Mouse (Mus musculus) mouse trophoblast stem cell (cell line): ENCODE data around the gene Dupd1.

Experiments
- in situ Hi-C, 2 experiments: fragments of 300-500 bp; cut with MseI, MboI; formaldehyde crosslinking; loops; 2 replicates in 1 of 2; 3 replicates in 1 of 2; pipeline ENCODE4 v1.15.1; 2025

Gene Dupd1

GRCm38 (mm10) chr14:21722021-21722698, 7.8 kb upstream of the Dupd1 start:
- in situ Hi-C loops = no loop called here

GRCm38 (mm10) chr14:21720430-21721205, 6.2 kb upstream of the Dupd1 start:
- in situ Hi-C loops = no loop called here

DNA sequence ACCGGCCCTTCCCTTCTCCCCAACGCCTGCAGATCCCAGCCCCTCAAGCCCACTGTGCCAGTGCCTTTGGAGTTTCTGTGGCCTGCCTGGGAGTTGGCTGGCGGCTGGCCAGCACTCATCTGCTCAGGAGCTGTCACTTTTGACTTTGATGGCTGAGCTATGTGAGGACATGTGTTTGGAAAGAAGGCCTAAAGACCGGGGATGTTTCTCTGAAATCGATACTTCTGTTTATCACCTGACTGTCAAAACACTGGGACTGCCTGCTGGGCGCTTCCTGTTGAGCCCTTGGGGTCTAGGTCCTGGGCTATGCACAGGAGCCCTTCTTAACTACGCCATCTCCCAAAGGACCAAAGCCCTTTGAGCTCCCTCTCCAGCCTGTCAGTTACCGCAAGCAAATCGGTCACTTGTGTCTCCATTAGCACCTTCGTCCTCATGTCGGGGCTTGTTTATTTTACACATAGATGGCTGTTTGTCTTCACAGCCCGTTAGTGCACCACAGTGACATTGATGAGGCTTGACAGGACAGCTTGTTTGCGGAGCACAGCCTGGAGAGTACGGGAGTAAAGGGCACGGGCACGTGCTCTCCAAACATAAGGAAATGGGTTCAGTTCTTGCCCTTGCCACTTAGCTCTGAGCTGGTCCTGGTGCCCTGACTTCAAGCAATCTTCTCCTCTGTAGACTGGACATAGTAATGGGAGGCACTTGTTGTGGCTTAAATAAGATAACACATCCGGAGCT, 5.4 kb upstream of the Dupd1 start:
- in situ Hi-C loops = no loop called here

DNA sequence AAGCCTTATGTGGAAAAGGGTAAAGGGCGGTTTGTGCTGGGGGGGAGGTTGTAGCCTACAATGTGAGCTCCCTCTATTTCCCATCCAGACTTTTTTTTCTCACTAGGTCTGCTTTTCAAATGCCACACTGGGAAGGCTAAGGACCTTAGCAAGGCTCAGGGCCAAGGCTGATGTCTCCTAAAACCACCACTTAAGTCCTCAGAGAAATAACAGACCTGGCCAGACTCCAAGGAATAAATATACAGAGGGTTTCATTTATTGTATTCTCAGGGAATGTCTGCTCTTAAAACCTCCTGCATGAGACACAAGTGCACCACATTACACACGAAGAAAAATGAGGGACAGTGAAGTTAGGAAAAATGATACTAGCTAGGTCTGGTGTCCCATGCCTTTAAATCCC, 3.1 kb downstream of the Dupd1 start:
- in situ Hi-C loops = no loop called here

DNA sequence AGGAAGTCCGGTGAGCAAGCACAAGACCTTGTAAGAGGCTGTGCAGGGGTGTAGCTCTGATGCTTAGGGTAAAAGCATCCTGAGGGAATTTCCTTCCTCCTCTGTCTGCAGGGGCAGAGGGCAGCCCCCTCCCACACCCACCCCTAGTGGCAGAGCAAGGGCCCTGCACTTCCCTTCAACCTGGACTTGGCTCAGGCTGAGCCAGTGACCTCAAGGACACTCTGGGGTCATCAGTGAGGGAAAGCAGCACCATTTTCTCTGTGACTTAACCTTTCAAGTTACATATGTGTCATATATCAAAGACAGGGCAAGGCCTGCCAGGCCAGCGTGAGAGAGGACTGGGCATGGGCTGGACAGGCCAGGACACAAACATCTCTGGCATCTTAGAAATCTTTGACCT, 4.8 kb downstream of the Dupd1 start:
- in situ Hi-C loops = no loop called here

GRCm38 (mm10) chr14:21706759-21707571, 7.4 kb downstream of the Dupd1 start:
- in situ Hi-C loops = no loop called here

DNA sequence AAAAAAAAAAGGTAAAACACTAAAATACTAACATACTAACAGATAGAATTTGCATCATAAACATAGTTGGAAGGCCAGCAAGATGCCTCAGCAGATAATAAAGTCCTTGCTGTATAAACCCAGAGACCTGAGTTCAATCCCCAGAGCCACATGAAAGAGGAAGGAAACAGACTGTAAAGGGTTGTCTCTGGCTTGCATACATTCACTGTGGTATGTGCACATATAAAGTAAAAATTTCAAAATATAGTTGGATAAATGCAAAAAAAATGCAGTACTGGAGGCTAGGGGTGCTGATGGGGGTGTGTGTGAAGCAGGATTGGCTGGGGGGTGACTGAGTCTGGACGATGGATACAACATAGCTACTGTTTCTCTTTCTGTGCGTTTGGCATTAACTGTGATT, 8.9 kb downstream of the Dupd1 start:
- in situ Hi-C loops = no loop called here

DNA sequence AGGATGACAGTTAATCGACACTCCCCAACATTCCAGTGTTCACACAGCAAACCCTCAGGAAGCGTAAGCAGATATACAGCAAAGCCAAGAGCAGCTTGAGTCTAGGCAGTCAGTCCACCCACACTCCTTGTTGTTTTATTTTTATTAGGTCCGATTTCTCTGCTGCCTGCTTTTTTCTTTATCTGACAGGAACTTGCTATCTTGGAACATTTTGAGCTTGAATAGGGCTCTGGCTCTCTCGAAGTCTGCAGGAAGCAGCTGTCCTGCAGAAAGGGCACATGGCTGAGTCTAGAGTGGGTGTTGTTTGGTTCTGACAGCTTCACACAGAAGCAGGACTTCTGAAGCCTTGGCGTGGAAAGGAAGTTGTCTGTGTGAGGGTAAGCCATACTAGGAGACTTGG, 11.1 kb downstream of the Dupd1 start:
- in situ Hi-C loops = no loop called here

GRCm38 (mm10) chr14:21702691-21703090, 11.7 kb downstream of the Dupd1 start:
- in situ Hi-C loops = no loop called here

DNA sequence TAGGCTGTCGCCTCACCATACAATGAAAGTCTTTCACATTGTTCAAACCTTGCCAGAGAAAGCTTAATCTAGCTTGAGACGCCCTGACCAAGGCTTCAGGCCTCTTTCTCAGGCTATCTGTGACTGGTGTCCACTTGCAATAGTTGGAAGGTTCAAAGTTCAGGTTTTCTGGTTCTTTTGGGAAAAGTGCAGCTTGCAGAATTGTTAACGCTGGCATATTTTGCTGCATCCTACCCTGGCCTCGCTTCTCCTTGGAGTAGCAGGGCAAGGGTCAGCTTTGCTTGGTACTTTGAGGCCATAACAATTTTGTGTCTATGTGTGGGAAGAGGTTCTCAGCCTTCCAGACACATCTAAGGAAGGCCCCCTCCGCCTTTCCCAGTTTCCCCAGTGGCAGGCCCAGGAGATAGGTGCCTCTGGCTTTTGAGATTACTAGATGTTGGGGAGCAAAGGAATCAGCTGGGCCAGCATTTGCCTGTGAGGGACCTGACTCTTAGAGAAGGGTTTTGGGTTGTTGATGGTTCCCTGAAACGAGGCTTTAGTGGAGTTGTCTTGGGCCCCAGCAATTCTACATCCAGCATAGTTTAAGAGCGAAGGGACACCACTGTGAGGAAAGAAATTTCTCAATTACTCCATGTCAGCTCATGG, 18.1 kb downstream of the Dupd1 start:
- in situ Hi-C loops = no loop called here

GRCm38 (mm10) chr14:21695020-21695419, 19.4 kb downstream of the Dupd1 start:
- in situ Hi-C loops = no loop called here

DNA sequence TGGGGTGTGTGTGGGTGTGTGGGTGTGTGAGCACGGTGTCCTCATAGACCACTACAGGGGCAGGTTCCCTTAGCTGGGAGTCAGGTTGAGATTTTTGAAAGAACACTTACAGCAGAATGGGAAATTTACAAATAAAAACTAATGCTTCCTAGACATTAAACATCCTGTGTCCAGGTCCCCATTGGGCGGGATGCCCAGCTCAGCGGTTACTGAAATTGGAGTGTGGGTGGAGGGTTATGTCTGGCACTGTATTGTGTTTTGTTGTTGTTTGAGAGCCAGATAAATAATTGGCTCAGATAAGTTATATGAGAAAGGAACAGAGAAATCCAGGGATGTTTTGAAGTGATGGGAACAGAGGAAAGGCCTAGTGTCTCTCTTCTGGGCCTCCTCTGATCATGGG, 23.3 kb downstream of the Dupd1 start:
- in situ Hi-C loops = no loop called here

DNA sequence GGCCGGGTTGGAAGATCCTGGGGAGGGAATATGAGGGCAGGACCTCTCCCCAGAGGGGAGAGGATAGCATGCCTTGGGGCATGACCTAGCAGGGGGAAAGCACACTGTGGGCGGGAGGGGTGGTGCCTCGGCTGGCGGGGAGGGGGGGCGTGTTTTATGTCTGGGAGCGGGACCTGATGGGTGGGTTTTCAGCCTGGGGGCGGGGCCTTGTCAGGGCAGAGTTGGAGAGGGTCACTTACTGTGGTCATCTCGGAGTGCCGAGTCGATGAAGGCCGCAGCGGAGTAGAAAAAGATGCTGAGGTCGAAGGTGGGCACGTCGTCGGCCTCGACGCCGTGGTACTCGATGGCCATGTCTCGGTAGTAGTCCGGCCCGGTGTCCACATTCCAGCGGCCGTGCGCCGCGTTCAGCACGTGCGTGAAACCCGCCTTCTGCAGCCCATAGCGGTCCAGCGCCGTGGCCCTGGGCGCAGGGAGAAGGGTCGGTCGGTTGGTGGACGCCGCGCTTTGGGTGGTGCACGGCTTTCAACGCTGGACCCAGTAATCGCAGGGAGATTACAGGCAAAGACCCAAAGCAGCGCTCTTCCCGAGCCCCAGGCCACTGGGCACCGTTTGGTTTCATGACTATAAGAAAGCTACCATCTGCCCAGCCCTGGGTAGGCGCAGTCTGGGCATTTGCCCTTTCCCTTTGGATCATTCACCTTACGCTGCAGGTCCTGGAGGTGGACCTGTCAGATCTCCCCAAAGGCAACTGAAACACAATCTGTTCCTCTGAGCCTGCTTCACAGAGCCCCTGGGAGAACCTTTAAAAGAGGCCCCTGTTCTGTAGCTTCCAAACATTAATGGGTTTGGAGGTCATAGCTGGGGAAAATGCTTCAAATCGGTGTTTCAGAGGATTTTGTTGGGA, 27.7 kb downstream of the Dupd1 start:
- in situ Hi-C loops = loop anchor here in 1 of 2 experiments (10.0 kb wide), 1 partner anchor 48 kb away; no protein-coding TSS in a partner anchor

DNA sequence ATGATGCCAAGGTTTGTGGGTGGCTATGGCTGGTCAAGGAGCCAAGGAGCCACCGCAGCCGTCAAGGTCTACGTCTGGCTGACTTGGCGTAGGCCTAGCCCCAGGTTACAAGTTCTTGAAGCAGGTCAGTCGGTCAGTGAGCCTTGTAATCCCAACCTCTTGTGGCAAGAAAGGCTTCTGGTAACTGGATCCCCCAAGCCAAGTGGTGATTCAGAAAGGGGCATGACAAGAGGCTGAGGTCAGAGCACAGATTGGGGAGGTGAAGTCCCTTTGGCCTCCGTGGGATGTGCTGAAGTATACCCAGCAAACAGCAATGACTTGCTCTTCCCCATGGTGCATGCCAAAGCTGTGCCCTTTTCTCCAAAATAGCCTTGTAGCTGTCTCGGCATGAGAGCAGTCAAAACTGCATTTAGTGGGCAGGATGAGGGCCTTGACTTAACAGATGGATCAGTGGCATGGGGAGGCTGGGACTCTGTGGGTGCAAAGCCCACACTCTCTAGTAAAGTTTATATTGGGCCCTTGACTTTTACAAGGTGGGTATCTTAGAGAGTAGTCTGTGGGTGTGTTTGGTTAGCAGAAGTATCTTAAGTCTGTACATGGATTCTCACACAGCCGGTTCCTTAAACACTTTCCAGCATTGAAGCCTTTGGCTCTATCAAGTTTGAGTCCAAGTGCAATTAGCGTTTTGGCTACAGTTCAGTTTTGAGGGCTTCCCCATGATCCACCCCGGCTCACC, 28.8 kb downstream of the Dupd1 start:
- in situ Hi-C loops = loop anchor here in 1 of 2 experiments (10.0 kb wide), 1 partner anchor 49 kb away; no protein-coding TSS in a partner anchor

GRCm38 (mm10) chr14:21683834-21684233, 30.5 kb downstream of the Dupd1 start:
- in situ Hi-C loops = loop anchor here (5.0 to 10.0 kb wide), 2 partner anchors 51 to 53 kb away; no protein-coding TSS in a partner anchor

DNA sequence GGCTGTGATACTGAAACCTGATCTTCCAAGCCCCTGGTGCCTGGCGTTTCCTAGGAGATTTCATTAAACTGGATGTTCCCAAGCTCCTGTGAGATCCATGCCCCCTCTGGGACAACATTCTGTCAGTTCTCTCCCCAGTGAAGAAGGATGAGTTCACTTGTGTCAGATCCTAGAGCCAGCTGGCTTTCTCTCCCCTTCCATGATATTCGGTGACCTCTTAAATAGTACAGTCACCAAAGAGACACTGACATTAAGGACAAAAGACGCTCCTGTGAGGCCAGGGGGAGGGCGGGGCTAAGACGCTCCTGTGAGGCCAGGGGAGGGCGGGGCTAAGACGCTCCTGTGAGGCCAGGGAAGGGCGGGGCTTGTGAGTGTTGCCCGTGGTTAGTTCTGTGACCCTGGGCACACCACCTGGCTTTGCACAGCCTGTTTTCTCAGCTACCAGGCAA, 31.7 kb downstream of the Dupd1 start:
- in situ Hi-C loops = loop anchor here (5.0 to 10.0 kb wide), 2 partner anchors 52 to 55 kb away; no protein-coding TSS in a partner anchor

- in situ Hi-C loops = loop anchor here (5.0 to 10.0 kb wide), 2 partner anchors 55 to 58 kb away; no protein-coding TSS in a partner anchor
These were observed 34.7 kb downstream of the Dupd1 start for GRCm38 (mm10) chr14:21679631-21680201.

GRCm38 (mm10) chr14:21678509-21679285, 35.7 kb downstream of the Dupd1 start:
- in situ Hi-C loops = no loop called here
